In genomic region chr11:88274901-88275498, GRCm38 (mm10) we compare ENCODE assay signal across 11 mouse cellular contexts. TPM values are rescaled to one million over a fixed set of nuclear protein-coding genes. Genes with fewer than 3 reads are reported as not detected.
A peak's percentile ranks its signal among the peaks of the same experiment; 100 is the strongest.
DNase-seq lines count a peak whose midpoint lies in the region; ATAC-seq and TF ChIP-seq lines count a peak whose summit lies in the region.
"Had no signal": no experiment of that assay in that cellular context is flagged by ENCODE, and none has a peak within 500 bp of the region (broad histone marks: within the 10 kb centered on the region; RNA-seq: fewer than 3 reads in every experiment).

No protein-coding gene starts in this region.

- H3K36me3 ChIP-seq in embryonic facial prominence, embryonic 11.5 days (replicated peaks; ENCODE audit: control insufficient read depth, insufficient read depth, low read depth, low read length), result no peaks in the 10 kb centered on the region
- no peaks in the 10 kb centered on the region for H3K36me3 ChIP-seq in kidney, adult 2 months (ENCODE audit: control insufficient read depth, insufficient read depth, low read length)
- H3K36me3 ChIP-seq in midbrain, embryonic 14.5 days (ENCODE audit: control insufficient read depth, insufficient read depth, low read length), result no peaks in the 10 kb centered on the region

- H3K4me2 ChIP-seq in embryonic facial prominence, embryonic 11.5 days (ENCODE audit: low read depth, low read length), result 0 out of 2 replicates have a peak overlapping the region, but pooled peaks have one; percentile 3
- H3K4me2 ChIP-seq in midbrain, embryonic 14.5 days (ENCODE audit: low read length), result peak overlapping the region; percentile 38

- WGBS in embryonic facial prominence, embryonic 11.5 days, result 24% methylated on average over 13 of the region's 13 CpGs
- WGBS in kidney, adult 2 months, result 28% methylated on average over 13 of the region's 13 CpGs
- WGBS in midbrain, embryonic 14.5 days, result 4% methylated on average over 13 of the region's 13 CpGs

- H3K9ac ChIP-seq in embryonic facial prominence, embryonic 11.5 days (replicated peaks; ENCODE audit: low read length), result no peak overlapping the region
- 0 out of 2 replicates have a peak overlapping the region, but pooled peaks have one; percentile 26 for H3K9ac ChIP-seq in midbrain, embryonic 14.5 days (replicated peaks; ENCODE audit: low read length)

- TF ChIP-seq POLR2A in kidney, adult 2 months (IDR thresholded peaks at IDR 0.05; ENCODE audit: low read depth, low read length), result no peak

- no peaks in the 10 kb centered on the region for H3K27me3 ChIP-seq in embryonic facial prominence, embryonic 11.5 days (ENCODE audit: control insufficient read depth, insufficient read depth, low read length)
- H3K27me3 ChIP-seq in kidney, adult 2 months (replicated peaks; ENCODE audit: control insufficient read depth, insufficient read depth, low read length), result no peaks in the 10 kb centered on the region
- no peaks in the 10 kb centered on the region for H3K27me3 ChIP-seq in midbrain, embryonic 14.5 days (ENCODE audit: control insufficient read depth, insufficient read depth, low read length)

- DNase-seq in embryo, embryonic 10 days (ENCODE audit: low spot score), result peak; percentile 77
- DNase-seq in embryonic facial prominence, embryonic 11.5 days (ENCODE audit: low spot score), result peak; percentile 58
- peak; percentile 80 for DNase-seq in kidney, adult 2 months
- DNase-seq in midbrain, embryonic 14.5 days, result peak; percentile 83
- DNase-seq in thymus, postnatal 10 days (ENCODE audit: low spot score in 2 of 2), result no peak
- DNase-seq in gastrocnemius, adult 18-20 months (ENCODE audit: low spot score), result no peak
- DNase-seq in natural killer cell, adult 2 months (ENCODE audit: low spot score in 2 of 2), result no peak
- DNase-seq in thymus, adult 18-20 months, result no peak
- DNase-seq: gastrocnemius, adult 2 months had no signal

- peak overlapping the region; percentile 76; the same call in 1 of the 2 replicates for H3K27ac ChIP-seq in embryonic facial prominence, embryonic 11.5 days (replicated peaks; ENCODE audit: low read depth, low read length)
- no peak overlapping the region for H3K27ac ChIP-seq in kidney, adult 2 months (ENCODE audit: insufficient read depth, low read depth, low read length)
- peak overlapping the region; percentile 92 for H3K27ac ChIP-seq in midbrain, embryonic 14.5 days (replicated peaks; ENCODE audit: low read depth, low read length)
- H3K27ac ChIP-seq: gastrocnemius, adult 2 months had no signal

- H3K9me3 ChIP-seq in embryonic facial prominence, embryonic 11.5 days (replicated peaks; ENCODE audit: control insufficient read depth, low read length), result no peaks in the 10 kb centered on the region
- no peaks in the 10 kb centered on the region for H3K9me3 ChIP-seq in midbrain, embryonic 14.5 days (ENCODE audit: control insufficient read depth, low read length)

- no peak for TF ChIP-seq CTCF in kidney, adult 2 months (conservative IDR thresholded peaks at IDR 0.05; ENCODE audit: insufficient read depth, insufficient read length, low read depth, low read length)

- H3K4me1 ChIP-seq in embryonic facial prominence, embryonic 11.5 days (ENCODE audit: control insufficient read depth, insufficient read depth, low read length), result peaks cover 2% of the 10 kb centered on the region
- peaks cover 11% of the 10 kb centered on the region; the same call in 1 of the 2 replicates for H3K4me1 ChIP-seq in kidney, adult 2 months (ENCODE audit: control insufficient read depth, insufficient read depth, low read length)
- H3K4me1 ChIP-seq in midbrain, embryonic 14.5 days (ENCODE audit: control insufficient read depth, insufficient read depth, low read length), result peaks cover 41% of the 10 kb centered on the region

- ATAC-seq in embryonic facial prominence, embryonic 11.5 days (replicated peaks; ENCODE audit: insufficient number of reproducible peaks, low FRiP score, low TSS enrichment, low read depth), result peak; percentile 56
- peak; percentile 83 for ATAC-seq in midbrain, embryonic 14.5 days (ENCODE audit: low FRiP score, low TSS enrichment)
- ATAC-seq: Patski had no signal

- no peak overlapping the region for H3K4me3 ChIP-seq in embryonic facial prominence, embryonic 11.5 days (ENCODE audit: low read depth, low read length)
- H3K4me3 ChIP-seq in kidney, adult 2 months (ENCODE audit: insufficient read depth, low read depth, low read length), result no peak overlapping the region
- H3K4me3 ChIP-seq in midbrain, embryonic 14.5 days (replicated peaks; ENCODE audit: low read depth, low read length), result no peak overlapping the region
- H3K4me3 ChIP-seq: gastrocnemius, adult 2 months had no signal

RNA-seq across cellular contexts. Expression of gene Ccdc182, which starts 18.9 kb away (rescaled TPM):
- polyA plus RNA-seq in embryonic facial prominence, embryonic 11.5 days (2014; fragmentation: Nextera tagmentation; extraction: Ambion mirVana), result 1.7 and 2.6 TPM in 2 replicates
- 0.34 and 0.61 TPM in 2 replicates for polyA plus RNA-seq in kidney, adult 2 months (2012; rRNA removed)
- 0.30 and 0.59 TPM in 2 replicates for polyA plus RNA-seq in midbrain, embryonic 14.5 days (2014; fragmentation: Nextera tagmentation; extraction: Ambion mirVana)
- total RNA-seq in gastrocnemius, adult 18-20 months (2021), result not detected
- total RNA-seq: gastrocnemius, adult 2 months; left cerebral cortex, postnatal 36 days had no signal
- polyA plus RNA-seq: Patski had no signal

Comparison
In these comparisons a context has a peak if more than half of its experiments do, and no peak if none do; other contexts are left out.
1. DNase-seq: peak in embryo, embryonic 10 days (single experiment), embryonic facial prominence, embryonic 11.5 days (single experiment), kidney, adult 2 months (single experiment) and midbrain, embryonic 14.5 days (single experiment); none in thymus, postnatal 10 days (0 of 2), gastrocnemius, adult 18-20 months (single experiment), natural killer cell, adult 2 months (0 of 2) and thymus, adult 18-20 months (0 of 2).